Mouse (Mus musculus): ENCODE results near the gene Polr2l. TPM values are rescaled to one million over a fixed set of nuclear protein-coding genes. Genes with fewer than 3 reads are reported as not detected.

The Polr2l gene
- polyA plus RNA-seq, 1 experiment, result 29.0 TPM

GRCm38 (mm10) chr7:141464603-141465201 is 10.2 kb downstream of the Polr2l start:
- DNase-seq, result peak; percentile 59
- WGBS, result 26% methylated on average over 38 of the region's 38 CpGs

GRCm38 (mm10) chr7:141463824-141464602 is 10.9 kb downstream of the Polr2l start:
- peaks cover 41% of the 10 kb centered on the region for H3K4me1 ChIP-seq (ENCODE audit: control insufficient read depth, insufficient read depth, low read length)
- H3K4me3 ChIP-seq (replicated peaks; ENCODE audit: extremely low read depth, low read depth, low read length), result peak overlapping the region; percentile 72
- peak; percentile 77 for DNase-seq
- TF ChIP-seq POLR2A (IDR thresholded peaks at IDR 0.05; ENCODE audit: borderline replicate concordance, extremely low read depth, low read depth, low read length) (peak; percentile 89; the same call in 1 of the 2 replicates), CTCF (IDR thresholded peaks at IDR 0.05; ENCODE audit: insufficient read depth, low read length) (no peak)
- WGBS, result 29% methylated on average over 12 of the region's 12 CpGs

More at GRCm38 (mm10) chr7:141464603-141465201, 10.2 kb downstream of the Polr2l start:
- Histone ChIP-seq H3K4me3 (replicated peaks; ENCODE audit: extremely low read depth, low read depth, low read length) (peak overlapping the region; percentile 72), H3K4me1 (ENCODE audit: control insufficient read depth, insufficient read depth, low read length) (peaks cover 43% of the 10 kb centered on the region)
- TF ChIP-seq POLR2A (IDR thresholded peaks at IDR 0.05; ENCODE audit: borderline replicate concordance, extremely low read depth, low read depth, low read length) (no peak), CTCF (IDR thresholded peaks at IDR 0.05; ENCODE audit: insufficient read depth, low read length) (no peak)

- Histone ChIP-seq H3K4me3 (replicated peaks; ENCODE audit: extremely low read depth, low read depth, low read length) (peak overlapping the region; percentile 85), H3K4me1 (ENCODE audit: control insufficient read depth, insufficient read depth, low read length) (peaks cover 36% of the 10 kb centered on the region)
- TF ChIP-seq POLR2A (IDR thresholded peaks at IDR 0.05; ENCODE audit: borderline replicate concordance, extremely low read depth, low read depth, low read length) (no peak; the same call in 1 of the 2 replicates), CTCF (IDR thresholded peaks at IDR 0.05; ENCODE audit: insufficient read depth, low read length) (no peak)
- 11% methylated on average over 5 of the region's 5 CpGs for WGBS
- peak; percentile 79 for DNase-seq
Observed at GRCm38 (mm10) chr7:141462333-141462821, 12.6 kb downstream of the Polr2l start.

GRCm38 (mm10) chr7:141461521-141462332 is 13.2 kb downstream of the Polr2l start:
- Histone ChIP-seq H3K4me3 (replicated peaks; ENCODE audit: extremely low read depth, low read depth, low read length) (peak overlapping the region; percentile 85), H3K4me1 (ENCODE audit: control insufficient read depth, insufficient read depth, low read length) (peaks cover 35% of the 10 kb centered on the region)
- 2% methylated on average over 58 of the region's 59 CpGs for WGBS
- DNase-seq, result peak; percentile 62
- TF ChIP-seq POLR2A (IDR thresholded peaks at IDR 0.05; ENCODE audit: borderline replicate concordance, extremely low read depth, low read depth, low read length) (peak; percentile 60; the same call in 1 of the 2 replicates), CTCF (IDR thresholded peaks at IDR 0.05; ENCODE audit: insufficient read depth, low read length) (no peak)

- TF ChIP-seq POLR2A (IDR thresholded peaks at IDR 0.05; ENCODE audit: borderline replicate concordance, extremely low read depth, low read depth, low read length) (peak; percentile 76; the same call in 1 of the 2 replicates), CTCF (IDR thresholded peaks at IDR 0.05; ENCODE audit: insufficient read depth, low read length) (no peak)
- H3K4me1 ChIP-seq (ENCODE audit: control insufficient read depth, insufficient read depth, low read length), result peaks cover 34% of the 10 kb centered on the region
- WGBS, result 33% methylated on average over 15 of the region's 15 CpGs
- peak within 1 kb of the TSS; percentile 85 for H3K4me3 ChIP-seq (replicated peaks; ENCODE audit: extremely low read depth, low read depth, low read length)
- DNase-seq, result peak; percentile 71
Observed at GRCm38 (mm10) chr7:141460391-141461113, 14.4 kb downstream of the Polr2l start, which contains the start of gene Cracr2b. TSS of gene Cracr2b (plus strand) at chr7:141461094.

GRCm38 (mm10) chr7:141460001-141460390 is 14.9 kb downstream of the Polr2l start:
- peak; percentile 27 for DNase-seq
- peaks cover 30% of the 10 kb centered on the region for H3K4me1 ChIP-seq (ENCODE audit: control insufficient read depth, insufficient read depth, low read length)
- H3K4me3 ChIP-seq (replicated peaks; ENCODE audit: extremely low read depth, low read depth, low read length), result no peak overlapping the region
- TF ChIP-seq CTCF (IDR thresholded peaks at IDR 0.05; ENCODE audit: insufficient read depth, low read length), result no peak
- TF ChIP-seq POLR2A (IDR thresholded peaks at IDR 0.05; ENCODE audit: borderline replicate concordance, extremely low read depth, low read depth, low read length), result no peak
- WGBS, result 42% methylated on average over 5 of the region's 5 CpGs

GRCm38 (mm10) chr7:141459301-141459711 is 15.6 kb downstream of the Polr2l start:
- TF ChIP-seq CTCF (IDR thresholded peaks at IDR 0.05; ENCODE audit: insufficient read depth, low read length), result no peak
- peaks cover 29% of the 10 kb centered on the region for H3K4me1 ChIP-seq (ENCODE audit: control insufficient read depth, insufficient read depth, low read length)
- H3K4me3 ChIP-seq (replicated peaks; ENCODE audit: extremely low read depth, low read depth, low read length), result no peak overlapping the region
- 87% methylated on average over 17 of the region's 17 CpGs for WGBS
- DNase-seq, result no peak

- no peak overlapping the region for H3K4me3 ChIP-seq (replicated peaks; ENCODE audit: extremely low read depth, low read depth, low read length)
- no peak for DNase-seq
- peaks cover 28% of the 10 kb centered on the region for H3K4me1 ChIP-seq (ENCODE audit: control insufficient read depth, insufficient read depth, low read length)
- no peak for TF ChIP-seq POLR2A (IDR thresholded peaks at IDR 0.05; ENCODE audit: borderline replicate concordance, extremely low read depth, low read depth, low read length)
- no peak for TF ChIP-seq CTCF (IDR thresholded peaks at IDR 0.05; ENCODE audit: insufficient read depth, low read length)
- WGBS, result 89% methylated on average over 11 of the region's 11 CpGs
Observed at GRCm38 (mm10) chr7:141458661-141459060, 16.3 kb downstream of the Polr2l start.
